Mouse (Mus musculus): Measurements from ENCODE around the gene Rhoj.

Gene Rhoj

DNA sequence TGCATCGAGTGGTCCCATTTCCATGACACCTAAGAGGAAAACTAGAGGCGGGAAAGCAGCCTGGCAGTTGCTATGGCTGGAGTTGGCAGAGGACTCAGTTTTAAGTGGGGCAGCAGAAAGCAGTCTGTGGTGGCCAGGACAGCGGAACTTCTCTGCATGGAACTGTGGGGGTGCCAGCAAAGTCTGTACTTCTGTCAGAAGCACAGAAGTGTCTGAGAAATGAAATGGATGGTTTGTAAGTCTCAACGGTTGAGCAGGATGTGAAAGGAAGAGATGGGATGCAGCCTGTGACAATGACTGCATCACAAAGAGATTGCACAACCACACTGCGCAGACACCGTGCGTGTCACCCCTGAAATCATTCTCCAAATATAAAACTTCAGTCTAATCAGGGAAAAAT is 138.1 kb downstream of the Rhoj start:
- in situ Hi-C loops (cut with MboI; ENCODE audit: low pct_unique_long_range_greater_than_20kb in 1 of 2, low sequenced_read_pairs in 2 of 2, unreplicated experiment in 1 of 2) = no loop called here

- in situ Hi-C loops (cut with MboI; ENCODE audit: low pct_unique_long_range_greater_than_20kb in 1 of 2, low sequenced_read_pairs in 2 of 2, unreplicated experiment in 1 of 2) = no loop called here
These were observed 140.8 kb downstream of the Rhoj start for GRCm38 (mm10) chr12:75448921-75449320.

GRCm38 (mm10) chr12:75449475-75449966 is 141.4 kb downstream of the Rhoj start:
- in situ Hi-C loops (cut with MboI; ENCODE audit: low pct_unique_long_range_greater_than_20kb in 1 of 2, low sequenced_read_pairs in 2 of 2, unreplicated experiment in 1 of 2) = no loop called here

GRCm38 (mm10) chr12:75450011-75450410 is 141.9 kb downstream of the Rhoj start:
- in situ Hi-C loops (cut with MboI; ENCODE audit: low pct_unique_long_range_greater_than_20kb in 1 of 2, low sequenced_read_pairs in 2 of 2, unreplicated experiment in 1 of 2) = loop anchor here (25.0 kb wide), 1 partner anchor 187 kb away; no protein-coding TSS in a partner anchor

GRCm38 (mm10) chr12:75450592-75450991 is 142.5 kb downstream of the Rhoj start:
- in situ Hi-C loops (cut with MboI; ENCODE audit: low pct_unique_long_range_greater_than_20kb in 1 of 2, low sequenced_read_pairs in 2 of 2, unreplicated experiment in 1 of 2) = loop anchor here (25.0 kb wide), 1 partner anchor 187 kb away; no protein-coding TSS in a partner anchor
